In genomic region chr2:92171046-92171643, GRCm38 (mm10) we compare ENCODE assay signal across 25 mouse cellular contexts.
A peak's percentile ranks its signal among the peaks of the same experiment; 100 is the strongest.
DNase-seq lines count a peak whose midpoint lies in the region; ATAC-seq and TF ChIP-seq lines count a peak whose summit lies in the region.
"Had no signal": no experiment of that assay in that cellular context is flagged by ENCODE, and none has a peak within 500 bp of the region (broad histone marks: within the 10 kb centered on the region; RNA-seq: fewer than 3 reads in every experiment).

No protein-coding gene starts in this region.

- no peak overlapping the region for H3K4me3 ChIP-seq in intestine, embryonic 15.5 days (replicated peaks)
- no peak overlapping the region for H3K4me3 ChIP-seq in small intestine, adult 2 months (ENCODE audit: low read depth, low read length)
- no peak overlapping the region for H3K4me3 ChIP-seq in stomach, postnatal 0 days (ENCODE audit: low read depth, low read length)
- H3K4me3 ChIP-seq: embryonic facial prominence, embryonic 12.5 days; forebrain, embryonic 12.5 days; heart, embryonic 10.5 days; hindbrain, embryonic 12.5 days had no signal

- H3K9ac ChIP-seq in intestine, embryonic 15.5 days = no peak overlapping the region
- H3K9ac ChIP-seq in stomach, postnatal 0 days (ENCODE audit: low read length) = no peak overlapping the region
- H3K9ac ChIP-seq: embryonic facial prominence, embryonic 12.5 days; forebrain, embryonic 12.5 days; hindbrain, embryonic 12.5 days had no signal

- peak; percentile 93 for ATAC-seq in intestine, embryonic 15.5 days
- peak; percentile 94 for ATAC-seq in stomach, postnatal 0 days (ENCODE audit: low FRiP score, low TSS enrichment)
- ATAC-seq: activated CD4-positive, CD25-positive, alpha-beta regulatory T cell, adult 4 months; CD4-positive, CD25-positive, alpha-beta regulatory T cell, adult 4 months; forebrain, embryonic 16.5 days; hindbrain, embryonic 16.5 days had no signal

- peak; percentile 32 for DNase-seq in ZHBTc4 (ENCODE audit: low read depth, low spot score)
- DNase-seq in stomach, postnatal 0 days (ENCODE audit: low spot score) = peak; percentile 58
- DNase-seq in layer of hippocampus, postnatal 36 days = no peak
- DNase-seq in lung, postnatal 10 days = no peak
- no peak for DNase-seq in adrenal gland, adult 18-20 months (ENCODE audit: low spot score in 2 of 2)
- no peak for DNase-seq in cerebellum, adult 9-11 months
- DNase-seq: adrenal gland, adult 2 months; adrenal gland, postnatal 25 days; B cell, adult 2 months; cerebellum, adult 2 months; cerebellum, postnatal 25 days; gastrocnemius, postnatal 14 days; heart, postnatal 10 days; heart, postnatal 4 days had no signal

- no peak for TF ChIP-seq POLR2A in small intestine, adult 2 months (IDR thresholded peaks at IDR 0.05; ENCODE audit: low read depth, low read length)

- no peak for TF ChIP-seq EP300 in stomach, postnatal 0 days (optimal IDR thresholded peaks at IDR 0.05)

- WGBS in intestine, embryonic 15.5 days = 50% methylated on average over 8 of the region's 8 CpGs
- 19% methylated on average over 8 of the region's 8 CpGs for WGBS in small intestine, adult 2 months
- 31% methylated on average over 8 of the region's 8 CpGs for WGBS in stomach, postnatal 0 days

- H3K36me3 ChIP-seq in intestine, embryonic 15.5 days = no peaks in the 10 kb centered on the region
- no peaks in the 10 kb centered on the region for H3K36me3 ChIP-seq in small intestine, adult 2 months (ENCODE audit: control insufficient read depth, insufficient read depth, low read length)
- H3K36me3 ChIP-seq in stomach, postnatal 0 days (ENCODE audit: control insufficient read depth, insufficient read depth, low read length) = no peaks in the 10 kb centered on the region
- H3K36me3 ChIP-seq: embryonic facial prominence, embryonic 12.5 days; forebrain, embryonic 12.5 days; G1E; heart, embryonic 10.5 days; hindbrain, embryonic 12.5 days had no signal

- 0 out of 2 replicates have a peak overlapping the region, but pooled peaks have one; percentile 1 for H3K4me2 ChIP-seq in intestine, embryonic 15.5 days (replicated peaks)
- H3K4me2 ChIP-seq in stomach, postnatal 0 days (replicated peaks; ENCODE audit: low read depth) = no peak overlapping the region; the same call in 1 of the 2 replicates
- H3K4me2 ChIP-seq: embryonic facial prominence, embryonic 12.5 days; forebrain, embryonic 12.5 days; hindbrain, embryonic 12.5 days had no signal

- no peaks in the 10 kb centered on the region for H3K4me1 ChIP-seq in intestine, embryonic 15.5 days (replicated peaks)
- peaks cover 3% of the 10 kb centered on the region; the same call in 1 of the 2 replicates for H3K4me1 ChIP-seq in small intestine, adult 2 months (ENCODE audit: control insufficient read depth, insufficient read depth, insufficient read length, low read length)
- H3K4me1 ChIP-seq in stomach, postnatal 0 days (replicated peaks; ENCODE audit: control insufficient read depth, insufficient read depth) = no peaks in the 10 kb centered on the region
- H3K4me1 ChIP-seq: embryonic facial prominence, embryonic 12.5 days; hindbrain, embryonic 12.5 days had no signal

- no peaks in the 10 kb centered on the region for H3K27me3 ChIP-seq in intestine, embryonic 15.5 days (replicated peaks)
- H3K27me3 ChIP-seq in small intestine, adult 2 months (ENCODE audit: control insufficient read depth, insufficient read depth, low read length) = no peaks in the 10 kb centered on the region
- no peaks in the 10 kb centered on the region for H3K27me3 ChIP-seq in stomach, postnatal 0 days (ENCODE audit: control insufficient read depth, insufficient read depth, low read length)
- H3K27me3 ChIP-seq: embryonic facial prominence, embryonic 12.5 days; forebrain, embryonic 12.5 days; hindbrain, embryonic 12.5 days had no signal

- H3K27ac ChIP-seq in intestine, embryonic 15.5 days = peak overlapping the region; percentile 76; the same call in 1 of the 2 replicates
- peak overlapping the region; percentile 54 for H3K27ac ChIP-seq in small intestine, adult 2 months (ENCODE audit: insufficient read depth, low read depth, low read length)
- H3K27ac ChIP-seq in stomach, postnatal 0 days (replicated peaks) = peak overlapping the region; percentile 70
- H3K27ac ChIP-seq: embryonic facial prominence, embryonic 12.5 days; forebrain, embryonic 12.5 days; heart, embryonic 10.5 days; hindbrain, embryonic 12.5 days had no signal

- no peaks in the 10 kb centered on the region for H3K9me3 ChIP-seq in intestine, embryonic 15.5 days
- H3K9me3 ChIP-seq in stomach, postnatal 0 days (ENCODE audit: control insufficient read depth, low read length) = no peaks in the 10 kb centered on the region
- H3K9me3 ChIP-seq: embryonic facial prominence, embryonic 12.5 days; forebrain, embryonic 12.5 days; G1E; heart, embryonic 10.5 days; hindbrain, embryonic 12.5 days had no signal

- TF ChIP-seq CTCF in small intestine, adult 2 months (IDR thresholded peaks at IDR 0.05; ENCODE audit: extremely low read depth, insufficient read length, insufficient replicate concordance, low read depth, low read length) = no peak
- TF ChIP-seq CTCF in stomach, postnatal 0 days (IDR thresholded peaks at IDR 0.05; ENCODE audit: low read depth) = no peak; the same call in 1 of the 2 replicates

Comparison
In these comparisons a context has a peak if more than half of its experiments do, and no peak if none do; other contexts are left out.
1. DNase-seq: peak in ZHBTc4 (single experiment) and stomach, postnatal 0 days (single experiment); none in layer of hippocampus, postnatal 36 days (0 of 2), lung, postnatal 10 days (single experiment), adrenal gland, adult 18-20 months (0 of 2) and cerebellum, adult 9-11 months (single experiment).
2. Peak in every context shown above with its lines, with median percentiles within 50 percentile points of each other: H3K27ac ChIP-seq.